Comparison of ENCODE assay signal across 11 mouse cellular contexts in the genomic region with DNA sequence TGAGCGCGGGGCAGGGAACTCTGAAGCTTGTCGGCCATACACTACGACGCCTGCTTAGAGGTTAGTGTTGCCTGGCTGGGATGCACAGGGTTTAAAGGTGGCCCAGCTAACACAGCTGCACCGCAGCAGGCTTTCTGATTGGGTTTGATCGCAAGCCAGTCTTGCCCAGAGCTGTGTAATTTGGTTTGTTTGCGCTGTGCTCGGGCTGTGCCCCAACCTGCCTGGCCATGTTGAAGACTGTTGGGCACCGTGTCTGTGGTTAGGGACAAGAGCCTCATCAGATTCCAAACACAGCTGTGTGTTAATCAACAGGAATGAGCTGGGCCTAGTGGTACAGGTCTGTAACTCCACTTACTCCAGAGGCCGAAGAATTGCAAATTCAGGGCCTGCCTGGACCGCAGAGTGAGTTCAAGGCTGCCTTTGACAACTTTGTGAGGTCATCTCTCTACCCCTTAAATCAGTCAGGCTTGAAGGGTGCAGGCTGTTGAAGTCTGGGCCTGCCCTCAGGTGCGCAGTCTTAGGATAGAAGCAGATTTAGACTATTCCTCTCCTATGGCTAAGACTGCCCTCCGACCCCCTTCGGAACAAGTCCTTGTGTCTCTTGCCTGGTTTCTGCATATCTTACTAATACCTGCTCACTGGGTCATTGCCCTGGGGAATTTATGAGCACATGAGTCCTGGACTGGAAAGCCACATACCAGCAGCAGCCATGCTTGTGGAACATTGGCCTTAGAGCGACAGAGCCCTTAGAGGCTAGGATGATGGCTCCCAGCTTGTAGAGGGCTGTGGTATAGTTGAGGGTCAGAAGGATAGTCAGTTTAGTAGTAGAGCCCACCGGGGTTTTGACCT. TPM values are rescaled to one million over a fixed set of nuclear protein-coding genes. Genes with fewer than 3 reads are reported as not detected.
A peak's percentile ranks its signal among the peaks of the same experiment; 100 is the strongest.
DNase-seq lines count a peak whose midpoint lies in the region; ATAC-seq and TF ChIP-seq lines count a peak whose summit lies in the region.
"Had no signal": no experiment of that assay in that cellular context is flagged by ENCODE, and none has a peak within 500 bp of the region (broad histone marks: within the 10 kb centered on the region; RNA-seq: fewer than 3 reads in every experiment).

No protein-coding gene starts in this region.

- H3K4me1 ChIP-seq in forebrain, embryonic 10.5 days = peaks cover 79% of the 10 kb centered on the region
- peaks cover 29% of the 10 kb centered on the region for H3K4me1 ChIP-seq in forebrain, embryonic 14.5 days (ENCODE audit: control insufficient read depth, insufficient read depth, low read length)
- H3K4me1 ChIP-seq in midbrain, embryonic 10.5 days = peaks cover 85% of the 10 kb centered on the region
- peaks cover 30% of the 10 kb centered on the region for H3K4me1 ChIP-seq in midbrain, postnatal 0 days (ENCODE audit: insufficient read depth, low read length)

- H3K27ac ChIP-seq in forebrain, embryonic 10.5 days = peak overlapping the region; percentile 62
- no peak overlapping the region for H3K27ac ChIP-seq in forebrain, embryonic 14.5 days (ENCODE audit: low read depth, low read length)
- peak overlapping the region; percentile 75 for H3K27ac ChIP-seq in midbrain, embryonic 10.5 days (replicated peaks)
- no peak overlapping the region for H3K27ac ChIP-seq in midbrain, postnatal 0 days (ENCODE audit: low read depth, low read length)
- H3K27ac ChIP-seq: macrophage had no signal

- no peak overlapping the region for H3K4me3 ChIP-seq in forebrain, embryonic 10.5 days
- H3K4me3 ChIP-seq in forebrain, embryonic 14.5 days (ENCODE audit: low read depth, low read length) = no peak overlapping the region
- H3K4me3 ChIP-seq in midbrain, embryonic 10.5 days = no peak overlapping the region
- no peak overlapping the region for H3K4me3 ChIP-seq in midbrain, postnatal 0 days (ENCODE audit: low read depth, low read length)

- 0 out of 2 replicates have a peak, but pooled peaks cover 5% of the 10 kb centered on the region for H3K27me3 ChIP-seq in forebrain, embryonic 10.5 days (ENCODE audit: poor library complexity, severe bottlenecking)
- no peaks in the 10 kb centered on the region for H3K27me3 ChIP-seq in forebrain, embryonic 14.5 days (replicated peaks; ENCODE audit: control insufficient read depth, insufficient read depth, low read length)
- 0 out of 2 replicates have a peak, but pooled peaks cover 12% of the 10 kb centered on the region for H3K27me3 ChIP-seq in midbrain, embryonic 10.5 days (ENCODE audit: low read depth, poor library complexity, severe bottlenecking)
- H3K27me3 ChIP-seq in midbrain, postnatal 0 days (ENCODE audit: insufficient read depth, low read length) = no peaks in the 10 kb centered on the region

- peaks cover 13% of the 10 kb centered on the region for H3K36me3 ChIP-seq in forebrain, embryonic 10.5 days (replicated peaks)
- H3K36me3 ChIP-seq in forebrain, embryonic 14.5 days (ENCODE audit: control insufficient read depth, insufficient read depth, low read length) = peaks cover 6% of the 10 kb centered on the region
- peaks cover 12% of the 10 kb centered on the region for H3K36me3 ChIP-seq in midbrain, embryonic 10.5 days
- H3K36me3 ChIP-seq in midbrain, postnatal 0 days (ENCODE audit: insufficient read depth, low read length) = no peaks in the 10 kb centered on the region

- TF ChIP-seq CTCF in midbrain, postnatal 0 days (IDR thresholded peaks at IDR 0.05) = no peak

- WGBS in forebrain, embryonic 10.5 days = 84% methylated on average over 17 of the region's 17 CpGs
- WGBS in forebrain, embryonic 14.5 days = 82% methylated on average over 17 of the region's 17 CpGs
- WGBS in midbrain, embryonic 10.5 days = 80% methylated on average over 17 of the region's 17 CpGs
- WGBS in midbrain, postnatal 0 days = 81% methylated on average over 17 of the region's 17 CpGs

- no peak overlapping the region for H3K9ac ChIP-seq in forebrain, embryonic 14.5 days (ENCODE audit: low read length)
- H3K9ac ChIP-seq in midbrain, postnatal 0 days (replicated peaks; ENCODE audit: low read length, poor library complexity, severe bottlenecking) = no peak overlapping the region

- ATAC-seq in forebrain, embryonic 14.5 days = no peak
- no peak for ATAC-seq in midbrain, postnatal 0 days (ENCODE audit: low FRiP score)

- no peaks in the 10 kb centered on the region for H3K9me3 ChIP-seq in forebrain, embryonic 10.5 days
- H3K9me3 ChIP-seq in forebrain, embryonic 14.5 days (replicated peaks; ENCODE audit: control insufficient read depth, low read length) = no peaks in the 10 kb centered on the region
- H3K9me3 ChIP-seq in midbrain, embryonic 10.5 days (replicated peaks) = no peaks in the 10 kb centered on the region; the same call in 1 of the 2 replicates
- no peaks in the 10 kb centered on the region for H3K9me3 ChIP-seq in midbrain, postnatal 0 days (ENCODE audit: low read length)

- no peak overlapping the region for H3K4me2 ChIP-seq in forebrain, embryonic 14.5 days (ENCODE audit: low read length)
- no peak overlapping the region for H3K4me2 ChIP-seq in midbrain, postnatal 0 days (ENCODE audit: low read depth, low read length, poor library complexity, severe bottlenecking)

- no peak for DNase-seq in forebrain, embryonic 10.5 days (ENCODE audit: extremely low spot score, low spot score)
- no peak for DNase-seq in forebrain, embryonic 14.5 days (ENCODE audit: low spot score)
- DNase-seq in midbrain, embryonic 10.5 days (ENCODE audit: low spot score) = peak; percentile 12
- DNase-seq in midbrain, postnatal 0 days (ENCODE audit: low spot score) = no peak
- peak; percentile 32 for DNase-seq in kidney, postnatal 10 days
- DNase-seq in urinary bladder, adult 2 months (ENCODE audit: low spot score) = peak; percentile 78
- no peak for DNase-seq in layer of hippocampus, postnatal 10 days (ENCODE audit: low spot score in 2 of 2)
- DNase-seq in Muller cell, postnatal 12 days (ENCODE audit: inconsistent ontology term) = no peak
- DNase-seq: adrenal gland, adult 8-10 months; embryo, embryonic 11 days had no signal

RNA-seq across cellular contexts. Expression of a gene that starts 12.5 kb away (rescaled TPM):
- 36.8 and 38.1 TPM in 2 replicates for polyA plus RNA-seq in forebrain, embryonic 10.5 days (2016; fragmentation: Nextera tagmentation; extraction: Ambion mirVana)
- 12.4 and 19.6 TPM in 2 replicates for polyA plus RNA-seq in forebrain, embryonic 14.5 days (2014; fragmentation: Nextera tagmentation; extraction: Ambion mirVana)
- polyA plus RNA-seq in midbrain, embryonic 10.5 days (2016; fragmentation: Nextera tagmentation; extraction: Ambion mirVana) = 39.6 and 45.2 TPM in 2 replicates
- total RNA-seq in midbrain, postnatal 0 days (2014; rRNA removed) = 26.5 and 32.7 TPM in 2 replicates
- 14.6 and 15.9 TPM in 2 replicates for polyA plus RNA-seq in midbrain, postnatal 0 days (2015; fragmentation: Nextera tagmentation; extraction: Ambion mirVana)
- 20.8 and 25.9 TPM in 2 replicates for polyA plus RNA-seq in urinary bladder, adult 2 months (2012; rRNA removed)
- 10 to 100 TPM; 33.4 to 38.2 TPM for total RNA-seq in layer of hippocampus, postnatal 10 days (2021)

RNA-seq across cellular contexts. Expression of a gene that starts 35.7 kb away (rescaled TPM):
- 18.3 and 19.2 TPM in 2 replicates for polyA plus RNA-seq in forebrain, embryonic 10.5 days (2016; fragmentation: Nextera tagmentation; extraction: Ambion mirVana)
- polyA plus RNA-seq in forebrain, embryonic 14.5 days (2014; fragmentation: Nextera tagmentation; extraction: Ambion mirVana) = 8.0 and 8.9 TPM in 2 replicates
- 17.5 and 18.6 TPM in 2 replicates for polyA plus RNA-seq in midbrain, embryonic 10.5 days (2016; fragmentation: Nextera tagmentation; extraction: Ambion mirVana)
- total RNA-seq in midbrain, postnatal 0 days (2014; rRNA removed) = 18.5 and 27.9 TPM in 2 replicates
- polyA plus RNA-seq in midbrain, postnatal 0 days (2015; fragmentation: Nextera tagmentation; extraction: Ambion mirVana) = 7.2 and 8.3 TPM in 2 replicates
- polyA plus RNA-seq in urinary bladder, adult 2 months (2012; rRNA removed) = 20.6 and 25.2 TPM in 2 replicates
- 10 to 100 TPM; 20.5 to 21.6 TPM for total RNA-seq in layer of hippocampus, postnatal 10 days (2021)

RNA-seq across cellular contexts. Expression of a gene that starts 36.8 kb away (rescaled TPM):
- 34.7 and 41.0 TPM in 2 replicates for polyA plus RNA-seq in forebrain, embryonic 10.5 days (2016; fragmentation: Nextera tagmentation; extraction: Ambion mirVana)
- 15.2 and 19.1 TPM in 2 replicates for polyA plus RNA-seq in forebrain, embryonic 14.5 days (2014; fragmentation: Nextera tagmentation; extraction: Ambion mirVana)
- polyA plus RNA-seq in midbrain, embryonic 10.5 days (2016; fragmentation: Nextera tagmentation; extraction: Ambion mirVana) = 35.3 and 39.7 TPM in 2 replicates
- total RNA-seq in midbrain, postnatal 0 days (2014; rRNA removed) = 25.0 and 27.7 TPM in 2 replicates
- polyA plus RNA-seq in midbrain, postnatal 0 days (2015; fragmentation: Nextera tagmentation; extraction: Ambion mirVana) = 14.8 and 15.5 TPM in 2 replicates
- polyA plus RNA-seq in urinary bladder, adult 2 months (2012; rRNA removed) = 18.7 and 21.4 TPM in 2 replicates
- total RNA-seq in layer of hippocampus, postnatal 10 days (2021) = 10 to 100 TPM; 16.1 to 22.3 TPM

RNA-seq across cellular contexts. Expression of a gene that starts 46.1 kb away (rescaled TPM):
- polyA plus RNA-seq in forebrain, embryonic 10.5 days (2016; fragmentation: Nextera tagmentation; extraction: Ambion mirVana) = 7.5 and 7.6 TPM in 2 replicates
- polyA plus RNA-seq in forebrain, embryonic 14.5 days (2014; fragmentation: Nextera tagmentation; extraction: Ambion mirVana) = 0.70 and 1.3 TPM in 2 replicates
- 5.5 and 5.9 TPM in 2 replicates for polyA plus RNA-seq in midbrain, embryonic 10.5 days (2016; fragmentation: Nextera tagmentation; extraction: Ambion mirVana)
- total RNA-seq in midbrain, postnatal 0 days (2014; rRNA removed) = 0.99 and 1.0 TPM in 2 replicates
- polyA plus RNA-seq in midbrain, postnatal 0 days (2015; fragmentation: Nextera tagmentation; extraction: Ambion mirVana) = 0.51 and 0.81 TPM in 2 replicates
- polyA plus RNA-seq in urinary bladder, adult 2 months (2012; rRNA removed) = 42.4 and 54.0 TPM in 2 replicates
- 1 to 10 TPM in 1 of 2 experiments, under 1 TPM in 1; 0.73 to 1.0 TPM for total RNA-seq in layer of hippocampus, postnatal 10 days (2021)

Comparison
In these comparisons a context has a peak if more than half of its experiments do, and no peak if none do; other contexts are left out.
1. DNase-seq: peak in midbrain, embryonic 10.5 days (single experiment), kidney, postnatal 10 days (single experiment) and urinary bladder, adult 2 months (single experiment); none in forebrain, embryonic 10.5 days (single experiment), forebrain, embryonic 14.5 days (single experiment), midbrain, postnatal 0 days (single experiment), layer of hippocampus, postnatal 10 days (0 of 2) and Muller cell, postnatal 12 days (single experiment).
2. H3K27ac ChIP-seq: peak in forebrain, embryonic 10.5 days (single experiment) and midbrain, embryonic 10.5 days (single experiment); none in forebrain, embryonic 14.5 days (single experiment) and midbrain, postnatal 0 days (single experiment).